Mouse (Mus musculus) brown adipose tissue, adult 24 weeks (tissue): ENCODE data around the gene Gm21882. TPM values are rescaled to one million over a fixed set of nuclear protein-coding genes. Genes with fewer than 3 reads are reported as not detected.
"Not testable (repeated sequence)": the region's sequence is repeated elsewhere in the genome, so short reads cannot be mapped to it uniquely, and the experiment has no call there.

Experiments
- H3K27ac ChIP-seq: fragments of 200-500 bp; replicated peaks from 2 replicates; pipeline ENCODE4 v1.5.1; 2012; ENCODE audit warnings: low read depth, mild to moderate bottlenecking, low read length
- H3K4me1 ChIP-seq: fragments of 200-500 bp; 2 replicates; pipeline ENCODE4 v1.6.1; 2012; ENCODE audit warnings: low read length, mixed read lengths; ENCODE audit not compliant: control insufficient read depth, insufficient read depth, insufficient read length
- H3K4me3 ChIP-seq: fragments of 200-500 bp; 2 replicates; pipeline ENCODE4 v1.5.1; 2012; ENCODE audit warnings: low read depth, mild to moderate bottlenecking, low read length, moderate library complexity; ENCODE audit not compliant: insufficient read depth
- polyA plus RNA-seq: library from polyadenylated mRNA; stranded (reverse); fragments of >200 nt; gene quantifications from 2 replicates; pipeline ENCODE4 v1.2.4, GENCODE M21; 2012; ENCODE audit not compliant: missing spikeins, insufficient read depth, insufficient read length

Gene Gm21882
- polyA plus RNA-seq, result not detected in 2 replicates

GRCm38 (mm10) chrY:40381423-40381822, at the start of gene Gm21882:
Gene Gm21882 (minus strand): TSS chrY:40381523.
- not testable (repeated sequence) for H3K27ac ChIP-seq, H3K4me3 ChIP-seq, H3K4me1 ChIP-seq

Other genes starting within 250 kb of the Gm21882 start
- gene Gm21865, start 64.6 kb downstream of the Gm21882 start, polyA plus RNA-seq, result not detected in 2 replicates